Mouse (Mus musculus) heart, adult 2 months (tissue): ENCODE results near the gene Aox2.
A peak's percentile ranks its signal among the peaks of the same experiment; 100 is the strongest.

Source experiments
- EP300 ChIP-seq: fragments of 200-500 bp; IDR thresholded peaks from 2 replicates; pipeline ENCODE4 v1.6.1; 2011; ENCODE audit warnings: low read depth, low read length, control low read depth; ENCODE audit not compliant: insufficient read depth
- POLR2A ChIP-seq: fragments of 200-500 bp; IDR thresholded peaks from 2 replicates; pipeline ENCODE4 v1.6.1; 2011; ENCODE audit warnings: mild to moderate bottlenecking, low read depth, low read length, control low read depth; ENCODE audit not compliant: insufficient read depth

DNA sequence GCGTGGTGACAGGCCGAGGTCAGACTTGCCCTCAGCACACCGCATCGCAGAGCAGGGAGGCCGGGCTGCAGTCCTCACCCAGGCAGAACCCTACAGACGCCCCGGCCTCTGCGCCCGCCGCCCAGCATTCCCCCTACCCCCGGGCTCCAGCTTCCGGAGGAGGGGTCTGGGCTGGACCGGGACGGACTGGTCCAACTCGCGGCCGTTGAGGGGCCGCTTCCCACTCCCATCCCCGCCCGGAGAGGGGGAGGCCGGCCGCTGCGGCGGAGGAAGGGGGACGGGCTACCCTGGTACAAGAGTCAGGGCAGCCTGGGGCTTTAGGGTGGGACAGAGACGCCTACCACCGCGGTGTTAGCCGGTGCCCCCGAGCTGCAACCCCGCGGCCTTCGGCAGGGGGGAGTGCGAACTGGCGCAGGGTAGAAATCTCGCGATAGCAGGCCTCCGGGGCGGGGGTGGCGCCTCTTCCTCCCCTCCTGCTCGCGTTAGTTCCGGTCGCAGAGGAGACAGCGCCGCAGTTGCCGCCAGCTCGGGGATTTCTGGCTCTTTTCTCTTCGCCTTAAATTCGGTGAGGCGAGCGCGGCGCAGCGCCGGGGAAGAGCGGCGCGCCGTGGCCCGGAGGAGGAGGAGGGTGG lies 114.6 kb downstream of the Aox2 start, which contains the start of gene Bzw1:
- TF ChIP-seq POLR2A (peak; percentile 79), EP300 (no peak)
